Mouse (Mus musculus) neural tube, embryonic 10.5 days (tissue): ENCODE data around the gene Anxa3.

Source experiments
- DNase-seq: peaks from one replicate; pipeline ENCODE4 v3.0.0-alpha.2; 2017; ENCODE audit warnings: low spot score; ENCODE audit errors: extremely low spot score

The Anxa3 gene

DNA sequence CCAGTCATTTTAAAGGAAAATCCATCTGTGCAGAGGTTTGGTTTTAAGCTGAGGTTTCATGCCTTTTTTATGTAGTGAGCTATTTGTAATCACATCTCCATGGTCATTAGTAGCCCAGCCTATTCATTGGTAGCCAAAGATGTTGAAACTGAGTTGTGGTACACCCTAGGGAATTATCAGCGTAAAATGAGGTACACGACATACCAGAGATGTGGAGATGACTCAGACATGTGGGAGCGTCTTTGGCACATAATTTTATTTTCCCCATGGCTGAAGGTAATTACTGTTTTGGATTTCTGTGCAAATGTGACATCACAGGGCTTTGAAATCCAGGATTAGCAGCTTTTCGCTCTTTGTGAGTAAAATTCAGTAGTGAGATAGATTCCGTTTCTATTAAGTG is 41.2 kb downstream of the Anxa3 start:
- DNase-seq = no peak

DNA sequence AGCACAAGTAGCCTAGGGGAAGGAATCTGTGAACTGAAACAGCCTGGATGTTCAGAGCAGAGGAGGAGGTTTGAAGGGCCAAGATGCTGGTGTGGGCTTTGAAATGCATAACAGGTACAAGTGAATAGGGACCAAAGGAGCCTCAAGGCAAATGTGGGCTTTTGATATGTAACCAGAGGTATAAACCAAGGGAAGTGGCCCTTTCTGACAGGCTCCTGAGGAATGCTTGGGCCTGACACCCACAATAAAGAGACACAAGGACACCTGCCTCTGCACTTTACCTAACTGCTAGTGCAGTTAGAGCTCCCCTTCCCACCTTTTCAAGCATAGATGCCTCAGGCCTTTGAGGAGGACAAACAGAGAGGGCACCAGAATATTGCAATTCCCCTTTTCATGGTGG is 54.8 kb downstream of the Anxa3 start:
- DNase-seq = no peak

DNA sequence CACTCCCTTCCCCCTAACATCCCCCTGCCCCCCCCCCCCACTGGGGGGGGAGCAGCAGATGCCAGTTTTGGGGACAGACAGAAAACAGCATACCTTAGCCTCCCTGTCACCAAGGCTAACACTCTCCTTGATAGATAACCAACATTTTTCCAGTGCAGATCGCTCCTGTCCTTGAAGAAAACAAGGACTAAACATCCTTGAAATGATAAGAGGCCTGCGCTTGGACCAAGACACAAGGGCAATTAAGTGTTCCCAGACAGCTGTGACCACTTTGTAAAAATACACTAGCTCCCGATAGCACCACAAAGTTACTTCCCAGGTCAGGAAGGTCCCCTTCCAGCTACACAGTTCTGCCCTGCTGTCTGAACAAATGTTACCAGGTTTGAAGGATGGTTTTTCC is 55.2 kb downstream of the Anxa3 start:
- no peak for DNase-seq

DNA sequence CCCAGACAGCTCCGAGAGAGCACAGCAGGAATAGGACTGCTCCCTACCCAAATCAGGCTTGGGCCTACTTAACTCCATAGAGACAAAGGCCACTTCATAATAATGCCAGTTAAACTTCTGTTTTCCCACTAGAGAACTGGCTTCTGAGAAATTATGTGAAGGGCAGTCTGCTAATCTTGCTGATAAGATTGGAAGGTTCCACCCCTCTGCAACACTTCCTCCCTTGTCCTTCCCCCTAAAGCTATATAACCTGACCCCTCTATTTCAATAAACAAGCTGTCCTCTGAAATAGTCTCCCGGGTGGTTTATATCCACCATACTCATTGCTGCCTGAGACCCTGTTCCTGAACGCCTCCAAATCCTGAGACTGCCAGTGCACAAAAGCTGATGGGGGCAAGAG is 56.1 kb downstream of the Anxa3 start:
- no peak for DNase-seq

DNA sequence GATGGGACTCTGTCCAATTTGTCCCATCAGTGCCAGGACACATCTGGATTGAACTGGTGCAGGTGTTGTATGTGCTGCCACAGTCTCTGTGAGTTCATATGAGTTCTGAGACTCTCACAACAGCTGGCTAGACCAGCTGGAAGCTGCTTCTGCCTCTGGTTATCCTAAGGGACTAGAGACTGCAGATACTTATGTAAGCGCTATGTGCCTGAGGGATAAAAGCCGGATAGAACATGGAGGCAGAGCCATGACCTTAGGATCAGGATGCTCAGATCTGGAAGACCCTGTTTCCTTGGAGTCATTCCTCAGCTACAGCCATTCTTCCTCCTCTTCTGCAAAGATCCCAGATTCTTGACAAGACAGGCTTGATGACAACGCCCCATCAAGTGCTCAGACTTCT is 60.3 kb downstream of the Anxa3 start:
- DNase-seq = no peak

DNA sequence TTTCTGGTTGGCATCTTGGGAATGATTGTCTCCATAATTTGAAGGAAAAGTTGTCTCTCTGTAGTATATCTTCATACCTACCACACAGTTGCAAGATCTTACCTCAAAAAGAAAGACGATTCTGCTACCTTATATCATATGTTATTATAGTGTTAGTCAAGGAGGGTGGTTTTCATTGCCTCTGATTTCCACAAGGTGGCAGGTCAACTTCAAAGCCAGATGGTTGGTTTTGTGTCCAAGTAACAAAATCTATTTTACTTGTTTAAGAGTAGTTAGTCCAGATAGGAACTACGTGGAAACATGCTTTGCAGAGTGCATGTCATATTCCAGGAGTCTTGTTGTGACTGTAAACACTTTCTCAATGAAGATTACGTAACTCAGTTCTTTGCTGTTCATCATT is 61.2 kb downstream of the Anxa3 start:
- DNase-seq = no peak

DNA sequence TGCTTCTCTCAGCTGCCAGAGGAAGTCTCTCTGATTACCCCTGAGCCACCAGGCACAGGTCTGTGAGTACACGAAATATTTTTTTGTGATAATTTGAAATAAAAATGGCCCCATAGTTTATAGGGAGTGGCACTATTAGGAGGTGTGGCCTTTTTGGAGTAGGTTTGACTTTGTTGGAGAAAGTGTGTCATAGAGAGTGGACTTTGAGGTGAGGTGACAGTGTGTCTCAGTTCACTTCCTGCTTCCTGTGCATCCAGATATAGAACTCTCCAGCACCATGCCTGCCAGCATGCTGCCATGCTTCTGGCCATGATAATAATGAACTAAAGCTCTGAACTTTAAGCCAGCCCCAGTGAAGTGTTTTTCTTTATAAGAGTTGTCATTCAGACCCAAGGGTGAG is 66.8 kb downstream of the Anxa3 start:
- no peak for DNase-seq

DNA sequence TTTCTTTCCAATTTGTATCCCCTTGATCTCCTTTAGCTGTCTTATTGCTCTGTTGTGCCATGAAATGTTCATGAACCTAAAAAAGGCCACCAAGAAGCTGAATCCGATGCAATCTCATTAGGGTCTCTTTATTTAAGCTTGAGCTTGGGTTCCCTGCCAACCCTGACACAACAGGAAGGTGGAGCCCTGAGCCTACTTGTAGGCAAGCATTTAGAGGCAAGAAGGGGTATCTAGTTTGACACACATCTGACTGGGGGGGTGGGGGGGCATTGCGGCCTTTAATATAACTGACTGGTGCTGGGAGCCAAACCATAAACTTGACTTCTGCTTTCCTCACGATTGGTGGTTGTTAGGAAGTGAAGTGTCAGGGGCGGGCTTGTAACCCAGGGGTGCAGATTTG is 74.0 kb downstream of the Anxa3 start:
- no peak for DNase-seq

DNA sequence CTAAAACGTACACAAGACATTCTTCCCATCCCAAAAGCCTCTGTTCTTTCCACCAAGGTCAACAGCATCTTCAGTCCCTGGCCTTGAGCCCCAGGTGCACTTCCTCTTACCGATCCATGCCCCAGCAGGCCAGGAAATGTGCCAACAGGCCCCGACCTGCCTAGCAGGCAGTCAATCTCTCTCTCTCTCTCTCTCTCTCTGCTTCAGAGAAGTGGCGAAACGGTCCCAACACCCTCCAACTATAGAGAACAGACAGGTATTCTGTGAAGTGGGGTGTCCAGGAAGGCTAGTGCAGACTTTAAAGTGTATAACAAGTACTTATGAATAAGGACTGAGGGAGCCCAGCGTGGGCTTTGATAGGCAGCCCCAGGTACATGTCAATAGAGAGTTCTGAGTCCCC is 75.8 kb downstream of the Anxa3 start:
- no peak for DNase-seq

DNA sequence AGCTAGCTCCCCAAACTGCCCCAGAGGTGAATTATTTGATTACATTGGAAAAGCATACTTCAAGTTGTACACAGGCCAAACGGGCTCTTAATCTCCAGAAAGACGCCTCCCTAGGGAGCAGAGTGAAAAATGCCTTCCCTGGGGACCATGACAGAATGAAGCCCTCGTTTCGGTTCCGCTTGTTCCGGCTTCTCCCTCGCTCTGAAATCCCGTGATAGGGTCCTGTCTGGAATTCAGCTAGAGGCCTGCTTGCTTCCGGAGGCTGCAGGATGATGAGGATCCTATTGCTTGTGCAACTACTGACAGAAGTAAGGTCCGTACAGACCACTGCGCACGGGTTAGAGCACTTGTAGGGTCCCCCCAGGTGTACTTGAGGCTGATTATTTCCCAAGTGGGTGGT is 77.9 kb downstream of the Anxa3 start:
- DNase-seq = no peak

DNA sequence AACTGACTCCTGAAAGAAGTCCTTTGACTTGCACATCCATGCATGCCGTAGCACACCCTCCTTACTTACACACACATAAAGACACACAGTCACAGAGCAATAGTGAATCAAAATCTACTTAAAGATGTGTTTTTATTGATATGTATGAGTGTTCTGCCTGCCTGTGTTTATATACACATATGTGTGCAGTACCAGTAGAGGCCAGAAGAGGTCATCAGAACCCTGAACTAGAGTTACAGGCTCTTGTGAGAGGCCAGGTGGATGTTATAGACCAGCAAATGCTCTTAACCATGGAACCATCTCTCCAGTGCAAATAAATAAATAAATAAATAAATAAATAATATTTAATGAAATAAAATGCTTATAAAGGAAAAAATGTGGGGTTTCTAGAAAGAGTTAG is 85.0 kb downstream of the Anxa3 start:
- DNase-seq = no peak

DNA sequence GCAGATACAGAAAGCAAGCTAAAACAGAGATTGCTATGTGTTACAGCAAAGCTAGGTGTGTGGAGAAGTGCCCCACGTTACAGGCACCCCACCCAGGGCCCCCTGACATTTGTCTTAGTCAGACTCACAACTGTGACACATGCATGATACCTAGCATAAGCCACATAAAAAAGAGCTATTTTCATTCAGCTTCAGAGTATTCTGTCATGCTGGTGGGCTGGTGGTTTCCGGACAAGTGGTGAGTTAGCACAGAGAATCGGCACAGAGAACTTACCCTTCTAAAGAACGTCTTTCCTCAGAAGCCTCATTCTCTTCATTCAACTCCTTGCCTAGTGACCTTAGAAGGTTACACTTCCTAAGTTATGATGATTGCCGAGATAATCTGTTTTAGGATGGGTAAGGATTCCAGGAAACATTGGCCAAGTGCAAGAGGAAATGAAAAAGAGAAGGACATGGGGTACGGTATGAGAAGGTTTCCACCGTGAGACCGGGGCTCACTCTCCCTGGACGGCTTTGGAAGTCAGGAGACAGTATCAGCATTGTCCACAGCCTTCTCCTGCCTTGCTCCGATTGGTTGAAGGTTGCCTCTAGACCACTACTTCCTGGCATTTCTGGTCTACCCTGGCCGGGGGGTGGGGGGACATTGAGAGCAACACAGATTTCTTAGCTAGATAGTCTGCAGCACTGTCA is 85.9 kb downstream of the Anxa3 start:
- DNase-seq = no peak

DNA sequence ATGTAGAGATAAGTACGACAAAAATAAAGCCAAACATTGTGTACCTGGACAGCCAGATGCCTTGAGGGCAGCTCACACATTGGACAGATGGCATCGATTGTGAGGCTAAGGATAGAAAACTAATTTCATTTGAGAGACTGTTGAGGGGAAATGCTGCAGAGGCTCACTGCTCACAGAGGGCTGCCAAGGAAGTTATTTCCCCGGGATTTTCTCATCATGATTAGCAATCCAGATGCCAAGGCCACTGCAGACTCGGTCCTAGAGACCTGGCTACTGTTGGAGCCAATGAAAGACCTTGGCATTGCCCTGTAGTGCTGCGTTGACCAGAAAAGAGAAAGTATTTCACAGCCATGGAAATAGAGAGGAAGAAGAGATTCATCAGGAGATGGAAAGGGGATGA is 87.1 kb downstream of the Anxa3 start:
- no peak for DNase-seq

DNA sequence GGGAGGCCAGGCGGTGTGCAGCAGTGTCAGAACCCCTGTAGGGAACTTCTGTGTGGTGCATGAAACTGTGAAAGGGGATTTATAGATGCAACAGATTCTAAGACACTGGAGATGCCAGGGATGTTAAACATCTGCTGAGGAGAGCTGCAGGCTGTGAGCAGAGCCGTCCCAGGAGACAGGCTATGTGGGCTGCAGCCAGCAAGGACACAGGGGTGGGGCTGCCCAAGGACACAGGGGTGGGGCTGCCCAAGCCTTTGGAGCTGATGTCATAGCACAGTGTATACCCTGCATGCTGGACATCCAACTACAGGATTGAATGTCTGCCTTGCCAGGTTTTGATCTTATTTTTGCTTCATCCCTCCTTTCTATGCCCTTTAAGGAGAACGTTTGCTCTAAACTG is 88.0 kb downstream of the Anxa3 start:
- DNase-seq = no peak

DNA sequence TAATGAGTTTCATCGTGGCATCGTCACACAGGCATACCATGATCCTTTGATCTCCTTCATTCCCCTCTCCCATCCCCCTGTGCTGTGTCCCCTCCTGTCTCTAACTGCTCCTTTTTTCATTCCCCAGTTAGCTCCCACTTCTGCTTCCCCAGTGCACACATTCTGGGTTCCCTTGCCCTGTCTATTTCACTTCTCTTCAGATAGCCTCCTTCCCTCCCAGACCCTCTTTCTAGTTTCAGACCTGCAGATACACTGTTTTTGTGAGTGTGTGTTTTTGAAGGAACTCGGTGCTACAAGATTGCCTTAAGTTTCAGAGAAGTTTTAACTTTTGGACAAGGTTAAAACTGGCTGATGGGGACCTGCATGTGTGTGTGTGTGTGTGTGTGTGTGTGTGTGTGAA is 88.5 kb downstream of the Anxa3 start:
- DNase-seq = no peak

DNA sequence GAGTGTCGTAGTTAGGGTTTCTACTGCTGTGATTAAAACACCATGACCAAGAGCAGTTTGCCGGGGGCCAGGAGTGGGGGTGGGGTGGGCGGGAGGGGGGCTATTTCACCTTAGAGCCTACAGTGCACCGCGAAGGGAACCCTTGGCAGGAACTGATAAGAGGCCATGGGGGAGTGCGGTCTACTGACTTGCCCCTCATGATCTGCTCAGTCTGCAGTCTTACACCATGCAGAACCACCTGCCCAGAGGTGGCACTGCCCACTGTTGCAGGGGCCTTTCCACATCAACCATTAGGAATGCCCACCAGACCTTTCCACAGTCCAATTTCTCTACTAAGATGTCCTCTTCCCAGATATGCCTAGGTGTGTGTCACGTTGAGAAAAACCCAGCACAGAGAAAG is 92.1 kb downstream of the Anxa3 start:
- DNase-seq = no peak

DNA sequence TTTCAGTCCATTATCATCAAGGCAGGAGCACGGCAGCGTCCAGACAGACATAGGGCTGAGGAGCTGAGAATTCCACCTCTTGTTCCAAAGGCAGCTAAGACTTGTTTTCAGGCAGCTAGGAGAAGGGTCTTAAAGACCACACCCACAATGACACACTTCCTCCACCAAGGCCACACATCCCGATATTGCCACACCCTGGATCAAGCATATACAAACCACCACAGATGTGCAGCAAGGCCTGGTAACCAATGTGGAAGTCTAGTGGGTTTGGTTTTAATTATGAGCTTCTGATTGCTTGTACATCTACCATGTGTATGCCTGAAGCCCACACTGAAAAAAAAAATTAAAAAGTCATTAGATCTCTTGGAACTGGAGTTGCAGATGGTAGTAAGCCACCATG is 95.3 kb downstream of the Anxa3 start:
- no peak for DNase-seq

DNA sequence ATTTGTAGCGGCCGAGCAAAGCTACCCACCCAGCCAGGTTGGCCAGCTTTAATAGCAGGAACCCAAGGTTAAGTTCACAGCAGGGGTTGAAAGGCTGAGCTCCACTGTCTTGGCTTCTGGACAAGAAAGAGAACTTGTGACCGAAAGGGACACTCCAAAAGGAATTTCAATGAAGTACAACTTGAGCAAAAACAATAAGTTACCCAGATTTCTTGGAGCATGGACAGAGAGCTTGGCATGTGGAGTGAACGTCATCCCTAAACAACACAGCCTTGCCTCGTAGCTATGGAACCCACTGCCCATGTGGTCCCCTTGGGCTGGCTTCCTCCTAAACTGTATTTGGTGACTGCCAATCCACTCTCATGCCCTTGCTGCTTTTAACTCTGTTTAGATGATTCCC is 97.2 kb downstream of the Anxa3 start:
- no peak for DNase-seq
